Mouse (Mus musculus): ENCODE data around the gene Tm9sf3.
"Not testable (repeated sequence)": the region's sequence is repeated elsewhere in the genome, so short reads cannot be mapped to it uniquely, and the experiment has no call there.

Tm9sf3 gene

GRCm38 (mm10) chr19:41263630-41264295 is at the start of gene Tm9sf3:
Gene Tm9sf3 (minus strand): TSS chr19:41263997.
- peak; percentile 86 for DNase-seq (ENCODE audit: low spot score)

GRCm38 (mm10) chr19:41312587-41312986 is 48.8 kb upstream of the Tm9sf3 start:
- not testable (repeated sequence) for DNase-seq (ENCODE audit: low spot score)

GRCm38 (mm10) chr19:41312027-41312426 is 48.2 kb upstream of the Tm9sf3 start:
- DNase-seq (ENCODE audit: low spot score) = no peak

DNA sequence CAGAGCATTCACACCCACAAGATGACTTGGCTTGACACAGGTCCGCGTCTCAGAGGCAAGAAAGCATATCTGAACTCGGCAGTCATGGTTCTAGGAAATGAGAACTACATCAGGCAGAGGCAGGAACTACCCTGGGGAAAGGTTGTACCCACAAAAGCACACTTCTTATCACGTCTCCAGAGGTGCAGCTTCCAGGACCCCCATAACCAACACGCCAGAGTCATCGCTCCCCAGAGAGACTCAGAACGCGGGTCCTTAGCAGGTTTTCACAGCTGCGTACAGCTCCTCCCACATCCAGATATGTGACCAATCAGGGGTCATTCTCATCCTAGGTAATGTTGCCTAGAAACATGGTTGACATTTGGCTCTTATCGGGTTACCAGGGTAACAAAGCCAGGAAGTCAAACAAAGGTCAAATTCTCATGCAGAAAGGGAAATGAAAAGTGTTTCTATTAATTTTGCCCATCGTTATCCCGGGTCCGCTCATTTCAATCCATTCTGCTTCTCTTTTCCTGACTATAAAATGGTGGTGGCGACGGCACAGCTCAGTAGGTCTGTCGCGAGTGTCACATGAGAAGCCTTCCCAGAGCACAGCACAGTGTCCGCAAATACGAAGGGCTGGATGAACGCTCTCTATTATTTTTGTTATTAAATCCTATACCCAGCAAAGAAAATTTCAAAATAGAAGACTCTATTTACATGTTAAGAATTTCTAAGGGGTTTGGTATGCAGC is 47.3 kb upstream of the Tm9sf3 start:
- DNase-seq (ENCODE audit: low spot score) = no peak

GRCm38 (mm10) chr19:41303933-41304332 is 40.1 kb upstream of the Tm9sf3 start:
- DNase-seq (ENCODE audit: low spot score) = no peak

GRCm38 (mm10) chr19:41303433-41303832 is 39.6 kb upstream of the Tm9sf3 start:
- no peak for DNase-seq (ENCODE audit: low spot score)

- peak; percentile 16 for DNase-seq (ENCODE audit: low spot score)
Measured at GRCm38 (mm10) chr19:41301856-41302255, 38.1 kb upstream of the Tm9sf3 start.

DNA sequence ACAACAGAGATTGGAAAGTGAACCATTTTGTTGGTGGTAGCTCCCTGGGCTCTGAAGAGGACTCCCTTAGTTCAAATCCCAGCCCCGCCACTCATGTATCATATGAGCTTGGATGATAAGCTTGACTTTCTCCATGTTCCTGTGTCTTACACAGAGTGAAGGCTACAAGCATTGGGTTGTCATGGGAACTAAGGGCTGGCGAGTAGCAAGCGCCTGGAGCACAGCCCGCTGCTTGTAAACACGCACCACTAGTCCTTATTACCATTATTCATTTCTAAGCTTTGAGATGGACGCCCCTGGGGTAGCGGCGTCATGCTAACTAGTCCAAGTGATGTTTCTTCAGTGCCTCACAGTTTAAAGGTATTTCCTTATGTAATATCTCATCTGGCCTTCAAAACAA is 35.6 kb upstream of the Tm9sf3 start:
- DNase-seq (ENCODE audit: low spot score) = no peak

GRCm38 (mm10) chr19:41290952-41291619 is 27.3 kb upstream of the Tm9sf3 start:
- no peak for DNase-seq (ENCODE audit: low spot score)

DNA sequence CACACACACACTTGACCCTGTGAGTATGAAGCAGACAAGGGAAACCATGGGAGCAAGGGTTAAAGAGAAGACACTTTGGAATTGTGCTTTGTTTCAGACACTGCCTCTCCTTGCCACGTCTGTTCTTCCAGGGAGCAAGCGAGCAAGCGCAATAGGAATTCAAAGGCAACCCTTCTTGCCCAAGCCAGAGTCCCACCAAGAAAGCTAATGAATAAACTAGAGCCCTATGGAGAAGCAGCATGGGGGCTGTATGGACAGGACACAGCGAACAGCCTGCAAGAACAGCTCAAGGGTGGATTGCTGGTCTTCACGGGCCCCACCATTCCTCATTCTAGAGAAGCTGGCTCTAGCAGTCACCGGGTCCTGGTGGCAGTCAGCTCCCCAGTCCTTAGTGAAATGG is 24.8 kb upstream of the Tm9sf3 start:
- DNase-seq (ENCODE audit: low spot score) = no peak

- DNase-seq (ENCODE audit: low spot score) = no peak
Measured at GRCm38 (mm10) chr19:41287224-41287623, 23.4 kb upstream of the Tm9sf3 start.

GRCm38 (mm10) chr19:41284515-41284914 is 20.7 kb upstream of the Tm9sf3 start:
- no peak for DNase-seq (ENCODE audit: low spot score)

DNA sequence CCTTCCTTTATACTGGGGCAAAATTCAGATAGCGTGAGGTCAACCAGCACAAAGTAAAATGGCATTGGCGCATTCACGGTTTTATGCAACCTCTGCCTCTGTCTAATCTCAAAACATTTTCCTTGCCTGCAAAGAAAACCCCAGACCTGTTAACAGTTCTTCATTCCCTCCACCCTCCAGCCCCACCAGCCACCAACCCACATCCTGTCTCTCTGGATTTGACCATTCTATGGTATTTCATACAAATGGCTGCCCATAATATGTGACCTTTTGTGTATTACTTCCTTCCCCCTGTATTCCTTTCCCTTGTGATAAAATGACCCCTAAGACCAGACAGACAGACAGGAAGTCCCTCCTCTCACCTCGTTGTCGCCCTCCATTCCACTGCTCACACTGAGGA is 18.9 kb upstream of the Tm9sf3 start:
- no peak for DNase-seq (ENCODE audit: low spot score)

GRCm38 (mm10) chr19:41282216-41282615 is 18.4 kb upstream of the Tm9sf3 start:
- peak; percentile 25 for DNase-seq (ENCODE audit: low spot score)

DNA sequence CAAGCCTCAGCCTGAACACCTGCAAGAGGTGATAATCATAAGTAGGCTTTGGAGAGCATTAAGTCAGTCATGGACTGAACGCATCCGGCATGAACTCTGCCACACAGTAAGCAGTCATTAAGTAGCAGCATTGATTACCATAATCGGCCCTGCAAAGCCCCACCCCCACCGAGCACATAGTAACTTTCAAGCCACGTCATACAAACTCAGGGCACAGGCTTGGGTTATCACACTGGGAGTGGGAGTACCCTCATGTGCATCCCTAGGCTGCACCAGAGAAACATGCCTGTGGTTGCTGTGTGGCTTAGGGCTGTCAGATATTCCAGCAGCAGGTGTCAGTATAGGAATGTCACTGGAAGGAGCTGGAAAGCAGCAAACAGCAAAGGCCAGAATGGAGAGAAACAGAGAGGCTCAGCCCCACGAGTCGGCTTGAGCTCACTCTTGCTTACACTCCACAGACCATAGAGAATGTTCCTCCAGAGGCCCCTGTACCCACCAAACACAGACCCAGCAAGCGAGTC is 16.0 kb upstream of the Tm9sf3 start:
- DNase-seq (ENCODE audit: low spot score) = no peak

- peak; percentile 66 for DNase-seq (ENCODE audit: low spot score)
Measured at GRCm38 (mm10) chr19:41278606-41279005, 14.8 kb upstream of the Tm9sf3 start.

DNA sequence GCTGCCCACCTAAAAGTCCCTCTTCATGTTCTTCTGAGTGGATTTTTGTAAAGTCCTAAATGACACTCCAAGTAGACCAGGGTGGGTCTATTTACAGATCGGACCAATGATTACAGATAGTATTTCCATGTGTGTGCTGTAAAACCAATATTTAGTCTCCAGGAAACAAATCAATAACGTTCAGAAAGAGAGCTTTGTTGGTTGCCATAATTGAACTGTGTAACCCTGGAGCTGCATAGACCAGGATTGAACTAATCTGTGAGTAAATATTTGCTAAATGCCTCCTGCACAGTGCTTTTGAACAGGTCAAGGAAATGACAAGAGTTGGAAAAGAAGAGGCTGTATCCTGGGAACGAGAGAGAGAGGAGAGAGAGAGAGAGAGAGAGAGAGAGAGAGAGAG is 11.8 kb upstream of the Tm9sf3 start:
- no peak for DNase-seq (ENCODE audit: low spot score)

GRCm38 (mm10) chr19:41270906-41271305 is 7.1 kb upstream of the Tm9sf3 start:
- DNase-seq (ENCODE audit: low spot score) = no peak

DNA sequence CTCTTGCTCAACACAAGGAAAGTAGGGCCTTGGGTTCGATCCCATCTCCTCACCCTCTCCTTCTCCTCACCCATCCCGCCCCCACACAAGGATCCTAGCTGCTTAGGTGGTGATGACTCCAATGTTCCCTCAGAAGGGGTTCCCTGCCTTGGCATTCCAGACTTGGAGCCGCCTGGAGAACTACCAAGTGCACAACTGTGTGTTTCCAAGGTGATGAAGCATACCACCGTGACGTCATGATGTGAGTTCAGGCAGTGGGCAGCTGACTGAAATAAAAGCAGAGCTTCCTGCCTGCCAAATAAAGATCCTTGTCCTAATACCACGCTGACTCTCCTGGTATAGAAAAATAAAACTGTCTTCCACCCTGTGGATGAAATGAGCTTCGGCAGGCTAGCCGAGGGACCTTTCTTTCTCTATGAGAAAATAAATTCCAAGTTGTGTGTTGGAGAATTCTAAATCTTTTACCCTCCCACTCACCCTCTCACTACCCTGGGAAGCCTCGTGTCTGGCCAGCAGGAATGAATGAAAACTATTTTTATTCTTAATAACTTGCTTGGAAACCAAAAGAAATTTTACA is 6.4 kb upstream of the Tm9sf3 start:
- peak; percentile 46 for DNase-seq (ENCODE audit: low spot score)

- no peak for DNase-seq (ENCODE audit: low spot score)
Measured at GRCm38 (mm10) chr19:41266251-41266901, 2.6 kb upstream of the Tm9sf3 start.

DNA sequence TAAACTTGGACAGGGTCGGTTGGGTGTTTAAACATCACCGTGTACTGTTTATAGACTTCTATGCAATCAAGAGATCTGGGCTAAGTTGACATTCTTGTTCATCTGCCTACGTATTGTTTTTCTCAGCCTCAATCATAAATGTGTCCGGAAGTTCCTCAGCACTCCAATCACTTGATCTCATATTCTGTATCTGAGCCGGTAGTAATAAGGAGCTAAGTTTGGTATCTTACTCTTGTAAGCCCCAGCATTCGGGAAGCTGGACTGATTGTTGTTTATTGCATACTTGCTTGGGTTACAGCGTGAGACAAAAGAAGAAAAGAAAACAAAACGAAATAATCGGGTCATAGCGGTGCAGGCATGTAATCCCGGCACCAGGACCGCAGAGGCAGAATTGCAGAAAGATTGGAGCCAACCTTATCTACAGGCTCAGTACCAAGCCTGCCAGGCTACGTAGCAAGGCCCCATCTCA is 568 bp upstream of the Tm9sf3 start:
- no peak for DNase-seq (ENCODE audit: low spot score)
